Mouse (Mus musculus): ENCODE measurements around the gene Ifitm10. TPM values are rescaled to one million over a fixed set of nuclear protein-coding genes. Genes with fewer than 3 reads are reported as not detected.
A peak's percentile ranks its signal among the peaks of the same experiment; 100 is the strongest.

Gene Ifitm10
- total RNA-seq, 2 experiments from 2014 or later: not detected

- peak; percentile 49; the same call in 1 of the 2 replicates for ATAC-seq (replicated peaks; ENCODE audit: low FRiP score, low TSS enrichment, poor library complexity, severe bottlenecking)
Observed at GRCm38 (mm10) chr7:142393191-142393590, 19.6 kb upstream of the Ifitm10 start.

- ATAC-seq (replicated peaks; ENCODE audit: low FRiP score, low TSS enrichment, poor library complexity, severe bottlenecking): no peak
Observed at GRCm38 (mm10) chr7:142391609-142392008, 18.1 kb upstream of the Ifitm10 start.

GRCm38 (mm10) chr7:142391108-142391507 lies 17.6 kb upstream of the Ifitm10 start:
- ATAC-seq (replicated peaks; ENCODE audit: low FRiP score, low TSS enrichment, poor library complexity, severe bottlenecking): no peak

GRCm38 (mm10) chr7:142389961-142390650 lies 16.6 kb upstream of the Ifitm10 start:
- ATAC-seq (replicated peaks; ENCODE audit: low FRiP score, low TSS enrichment, poor library complexity, severe bottlenecking): no peak

GRCm38 (mm10) chr7:142388740-142389139 lies 15.2 kb upstream of the Ifitm10 start:
- no peak for ATAC-seq (replicated peaks; ENCODE audit: low FRiP score, low TSS enrichment, poor library complexity, severe bottlenecking)

DNA sequence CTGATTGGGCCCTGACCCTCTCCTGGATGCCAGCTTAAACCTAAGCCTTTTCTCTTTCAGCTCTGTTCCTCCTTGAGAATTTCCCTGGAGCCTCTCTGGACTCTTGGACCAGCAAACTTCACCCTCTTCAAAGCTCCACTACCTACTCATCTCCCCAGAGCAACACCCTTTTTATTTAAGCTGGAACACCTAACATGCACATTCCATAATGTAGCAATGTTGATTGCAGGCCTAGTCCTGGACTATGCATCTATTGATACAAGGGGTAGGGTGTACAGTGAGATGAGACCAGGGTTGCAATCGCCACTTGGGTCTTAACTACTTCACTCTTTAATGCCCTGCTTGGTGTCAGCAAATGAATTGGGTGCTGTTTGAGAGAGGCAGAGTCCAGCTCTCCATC lies 14.6 kb upstream of the Ifitm10 start:
- 0 out of 2 replicates have a peak, but pooled peaks have one; percentile 1 for ATAC-seq (replicated peaks; ENCODE audit: low FRiP score, low TSS enrichment, poor library complexity, severe bottlenecking)

- ATAC-seq (replicated peaks; ENCODE audit: low FRiP score, low TSS enrichment, poor library complexity, severe bottlenecking): peak; percentile 81
Observed at GRCm38 (mm10) chr7:142387419-142388148, 14.0 kb upstream of the Ifitm10 start, which contains the start of gene Ctsd. TSS of gene Ctsd (minus strand) at chr7:142388038.

DNA sequence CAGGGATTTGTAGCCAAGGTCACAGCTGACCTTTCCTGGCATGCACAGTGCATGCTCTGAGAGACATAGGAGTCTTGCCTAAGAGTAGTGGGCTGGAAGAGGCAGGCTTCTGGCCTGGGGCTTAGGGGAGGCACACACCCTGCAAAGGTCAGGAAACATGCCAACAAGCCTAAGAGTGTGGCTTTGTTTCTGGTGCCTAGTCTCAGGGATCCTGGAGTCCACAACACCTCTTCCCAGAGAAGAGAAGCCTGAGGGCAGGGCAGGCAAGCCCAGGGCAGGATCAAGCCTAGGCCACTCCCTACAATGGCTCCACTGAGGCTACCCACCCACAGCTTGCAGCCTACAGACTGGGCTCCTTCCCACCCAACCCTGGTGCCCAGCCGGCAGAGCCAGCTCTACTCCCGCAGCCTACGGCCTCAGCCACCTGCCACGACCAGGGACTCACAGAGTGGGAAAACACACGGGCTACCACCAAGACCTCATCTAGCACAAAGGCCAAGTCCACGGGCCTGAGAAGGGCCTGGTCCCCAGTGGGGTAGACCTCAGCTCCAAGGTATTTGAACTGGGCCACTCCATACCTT lies 13.2 kb upstream of the Ifitm10 start:
- ATAC-seq (replicated peaks; ENCODE audit: low FRiP score, low TSS enrichment, poor library complexity, severe bottlenecking): peak; percentile 42

- no peak for ATAC-seq (replicated peaks; ENCODE audit: low FRiP score, low TSS enrichment, poor library complexity, severe bottlenecking)
Observed at GRCm38 (mm10) chr7:142385742-142386403, 12.3 kb upstream of the Ifitm10 start.

- no peak for ATAC-seq (replicated peaks; ENCODE audit: low FRiP score, low TSS enrichment, poor library complexity, severe bottlenecking)
Observed at GRCm38 (mm10) chr7:142384306-142384705, 10.8 kb upstream of the Ifitm10 start.

GRCm38 (mm10) chr7:142382567-142382966 lies 9.0 kb upstream of the Ifitm10 start, which contains the start of gene Gm49369:
TSS of gene Gm49369 (minus strand) at chr7:142382667.
- ATAC-seq (replicated peaks; ENCODE audit: low FRiP score, low TSS enrichment, poor library complexity, severe bottlenecking): no peak

GRCm38 (mm10) chr7:142381175-142381574 lies 7.6 kb upstream of the Ifitm10 start:
- ATAC-seq (replicated peaks; ENCODE audit: low FRiP score, low TSS enrichment, poor library complexity, severe bottlenecking): 0 out of 2 replicates have a peak, but pooled peaks have one; percentile 0

DNA sequence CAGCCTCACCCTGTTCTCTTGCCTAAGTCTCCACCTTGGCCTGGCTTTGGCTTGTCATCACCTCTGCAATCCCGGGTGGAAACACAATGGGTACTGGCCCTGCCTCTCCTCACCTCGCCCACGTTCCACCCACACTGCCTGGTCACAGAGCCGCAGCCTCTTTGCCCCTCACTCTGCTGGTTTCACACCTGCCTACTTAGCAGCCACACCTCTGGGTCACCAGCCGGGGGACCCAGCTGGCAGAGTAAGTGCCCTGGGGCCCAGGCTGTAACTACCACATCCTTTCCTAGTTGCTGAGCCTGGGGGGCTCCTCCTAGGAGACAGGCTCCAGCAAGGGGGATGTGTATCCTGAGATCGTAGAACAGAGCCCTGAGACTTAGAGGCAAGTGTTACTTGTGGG lies 5.6 kb upstream of the Ifitm10 start:
- no peak for ATAC-seq (replicated peaks; ENCODE audit: low FRiP score, low TSS enrichment, poor library complexity, severe bottlenecking)

- peak; percentile 60 for ATAC-seq (replicated peaks; ENCODE audit: low FRiP score, low TSS enrichment, poor library complexity, severe bottlenecking)
Observed at GRCm38 (mm10) chr7:142377233-142377925, 3.8 kb upstream of the Ifitm10 start.

DNA sequence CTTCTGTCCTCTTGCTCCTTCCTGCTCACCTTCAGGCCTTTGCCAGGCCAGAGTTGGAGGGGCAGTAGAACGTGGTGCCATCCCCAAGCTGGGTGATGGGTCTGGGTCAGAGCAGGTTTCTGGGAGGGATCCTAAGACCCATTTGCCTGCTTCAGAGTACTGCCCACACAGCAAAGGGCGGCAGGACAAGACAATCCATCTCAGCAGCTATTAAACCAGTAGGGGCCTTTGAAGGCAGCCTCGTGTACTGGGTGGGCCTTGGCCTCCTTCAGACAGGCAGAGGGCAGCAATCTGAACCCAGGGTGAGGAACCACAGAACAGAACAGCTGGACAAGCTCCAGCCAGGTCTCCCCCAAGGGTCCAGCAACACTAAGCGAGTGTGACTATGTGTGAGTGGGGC lies 2.5 kb upstream of the Ifitm10 start:
- no peak for ATAC-seq (replicated peaks; ENCODE audit: low FRiP score, low TSS enrichment, poor library complexity, severe bottlenecking)

DNA sequence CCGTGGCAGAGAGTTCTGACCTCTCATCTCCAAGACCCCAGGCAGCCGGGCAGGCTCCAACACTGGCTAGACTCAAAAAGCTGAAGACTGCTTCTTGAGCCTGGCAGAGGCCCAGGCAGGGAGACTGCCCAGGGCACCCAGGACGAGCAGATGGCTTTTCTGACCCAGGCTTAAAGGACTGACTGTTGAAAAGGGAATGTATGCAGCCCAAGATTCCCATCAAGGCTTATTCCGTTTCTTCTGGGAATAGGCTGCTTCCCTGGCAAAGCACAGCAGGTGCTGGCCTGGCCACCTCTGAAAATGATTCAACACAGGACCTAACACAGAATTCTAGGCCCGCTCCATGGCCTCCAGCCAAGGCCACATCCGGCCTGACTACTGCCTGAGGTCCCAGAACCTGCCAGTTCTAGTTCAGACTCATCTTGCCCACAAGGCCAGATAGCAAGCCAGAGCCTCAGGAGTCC lies 1.7 kb upstream of the Ifitm10 start:
- ATAC-seq (replicated peaks; ENCODE audit: low FRiP score, low TSS enrichment, poor library complexity, severe bottlenecking): no peak

- no peak for ATAC-seq (replicated peaks; ENCODE audit: low FRiP score, low TSS enrichment, poor library complexity, severe bottlenecking)
Observed at GRCm38 (mm10) chr7:142374413-142375015, 961 bp upstream of the Ifitm10 start.

DNA sequence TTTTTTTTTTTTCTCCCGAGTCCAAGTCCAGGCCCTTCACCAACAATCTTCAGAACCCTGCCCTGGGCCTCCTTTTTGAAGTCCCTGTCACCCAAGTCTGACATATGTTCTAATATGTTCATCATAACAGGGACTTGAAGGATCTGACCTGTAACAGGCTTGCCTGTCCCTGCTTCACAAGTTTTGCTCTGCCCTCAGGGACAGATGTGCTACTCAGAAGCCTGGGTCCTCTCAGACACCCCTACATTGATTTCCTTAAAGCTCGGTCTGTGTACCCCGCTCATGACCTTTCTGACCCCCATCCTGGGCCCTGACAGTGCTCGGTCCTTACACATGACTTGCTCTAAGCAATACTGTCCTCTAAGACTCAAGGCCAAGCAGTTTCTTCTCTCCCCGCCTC lies 514 bp downstream of the Ifitm10 start:
- ATAC-seq (replicated peaks; ENCODE audit: low FRiP score, low TSS enrichment, poor library complexity, severe bottlenecking): no peak
